Mouse (Mus musculus) hindbrain, postnatal 0 days (tissue): ENCODE measurements around the gene Fgf8. TPM values are rescaled to one million over a fixed set of nuclear protein-coding genes. Genes with fewer than 3 reads are reported as not detected.
A peak's percentile ranks its signal among the peaks of the same experiment; 100 is the strongest.

Source experiments
- ATAC-seq: fragments of 200-750 bp; cut with Nextera tagmentation; 2 replicates; pipeline ENCODE4 v1.8.0; 2017; ENCODE audit warnings: mild to moderate bottlenecking, moderate TSS enrichment, moderate library complexity
- DNase-seq: peaks from one replicate; pipeline ENCODE4 v3.0.0-alpha.2; 2015; ENCODE audit warnings: low spot score
- H3K27ac ChIP-seq: fragments of 300-500 bp; sonication (generic); 2 replicates; pipeline ENCODE4 v1.5.1; 2014; ENCODE audit warnings: mild to moderate bottlenecking
- H3K27me3 ChIP-seq: fragments of 300-500 bp; sonication (generic); 2 replicates; pipeline ENCODE4 v1.6.1; 2014; ENCODE audit warnings: low read length, mixed read lengths; ENCODE audit not compliant: insufficient read depth
- H3K36me3 ChIP-seq: fragments of 300-500 bp; sonication (generic); 2 replicates; pipeline ENCODE4 v1.6.1; 2014; ENCODE audit warnings: low read length, mixed read lengths; ENCODE audit not compliant: insufficient read depth
- H3K4me1 ChIP-seq: fragments of 300-500 bp; sonication (generic); 2 replicates; pipeline ENCODE4 v1.6.1; 2014; ENCODE audit warnings: antibody characterized with exemption, low read length, mixed read lengths; ENCODE audit not compliant: insufficient read depth
- H3K4me2 ChIP-seq: fragments of 300-500 bp; sonication (generic); 2 replicates; pipeline ENCODE4 v1.6.1; 2014; ENCODE audit warnings: low read depth, mild to moderate bottlenecking, low read length, moderate library complexity, mixed read lengths
- H3K4me3 ChIP-seq: fragments of 300-500 bp; sonication (generic); 2 replicates; pipeline ENCODE4 v1.5.1; 2014; ENCODE audit warnings: low read length
- H3K9ac ChIP-seq: fragments of 300-500 bp; sonication (generic); replicated peaks from 2 replicates; pipeline ENCODE4 v1.6.1; 2014; ENCODE audit warnings: mild to moderate bottlenecking, low read length, moderate library complexity, mixed read lengths
- H3K9me3 ChIP-seq: fragments of 300-500 bp; sonication (generic); 2 replicates; pipeline ENCODE4 v1.6.1; 2016; ENCODE audit warnings: low read length, mixed read lengths
- CTCF ChIP-seq: IDR thresholded peaks from 2 replicates; pipeline ENCODE4 v1.5.1; 2016; ENCODE audit warnings: antibody characterized with exemption, control low read depth, low read depth
- WGBS: fragments of 180-500 bp; shearing (Covaris S2); extraction: QIAGEN DNeasy Blood & Tissue Kit; methylation state at CpG from one replicate; pipeline ENCODE4 v1.1.7; 2014; 5-methylcytosine and 5-hydroxymethylcytosine counted together
- polyA plus RNA-seq: library from polyadenylated mRNA; unstranded; fragments of >200 nt; fragmentation: Nextera tagmentation; extraction: Ambion mirVana; gene quantifications from 2 replicates; pipeline ENCODE4 v1.2.1, GENCODE M21; 2015
- total RNA-seq: library from RNA; depleted of rRNA; stranded (reverse); fragments of >200 nt; gene quantifications from 2 replicates; pipeline ENCODE4 v1.2.3, GENCODE M21; 2014

The Fgf8 gene
- total and polyA plus RNA-seq, 2 experiments from 2014 or later, result 1.3 to 2.6 TPM

DNA sequence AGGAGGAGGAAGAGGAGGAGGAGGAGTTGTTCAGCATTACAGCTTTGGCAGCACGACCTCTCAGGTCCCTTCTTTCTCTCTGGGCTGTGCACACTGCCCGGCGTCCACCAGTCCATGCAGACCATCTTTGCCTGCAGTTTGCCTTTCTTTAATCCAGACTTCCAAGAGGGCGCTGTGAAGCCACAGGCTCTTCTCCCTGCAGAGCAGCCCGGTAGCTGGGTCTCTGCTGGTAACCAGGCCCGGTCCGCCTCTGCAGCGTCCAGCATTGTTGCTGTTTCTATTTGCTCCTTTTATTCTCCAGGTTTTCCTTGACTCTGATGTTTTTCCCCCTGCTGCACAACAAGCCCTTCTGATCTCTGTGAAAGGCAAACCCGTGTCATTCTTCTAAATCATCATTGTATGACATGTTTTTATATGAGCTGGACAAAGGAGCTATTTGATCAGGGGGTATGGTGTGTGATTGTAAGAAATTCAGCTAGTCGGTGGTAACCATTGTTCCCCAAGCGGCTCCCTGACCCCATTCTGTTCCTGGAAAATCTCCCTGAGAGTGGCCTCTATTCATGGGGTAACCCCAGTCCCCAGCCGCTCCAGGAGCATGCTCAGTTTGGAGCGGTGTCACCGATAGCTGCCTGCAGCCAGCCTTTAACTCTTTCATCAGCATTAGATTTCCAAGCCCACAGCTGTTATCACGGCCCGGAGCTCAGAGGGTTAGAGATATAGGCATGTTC lies 25.1 kb downstream of the Fgf8 start:
- peak overlapping the region; percentile 16 for H3K4me3 ChIP-seq
- H3K4me2 ChIP-seq, result peak overlapping the region; percentile 54
- H3K9ac ChIP-seq, result peak overlapping the region; percentile 31; the same call in 1 of the 2 replicates
- H3K4me1 ChIP-seq, result no peaks in the 10 kb centered on the region
- H3K36me3 ChIP-seq, result no peaks in the 10 kb centered on the region
- H3K27me3 ChIP-seq, result peaks cover 5% of the 10 kb centered on the region
- 4% methylated on average over 15 of the region's 16 CpGs for WGBS
- peak; percentile 72 for TF ChIP-seq CTCF
- ATAC-seq, result peak; percentile 86
- H3K27ac ChIP-seq, result peak overlapping the region; percentile 73
- DNase-seq, result peak; percentile 82
- H3K9me3 ChIP-seq, result no peaks in the 10 kb centered on the region

DNA sequence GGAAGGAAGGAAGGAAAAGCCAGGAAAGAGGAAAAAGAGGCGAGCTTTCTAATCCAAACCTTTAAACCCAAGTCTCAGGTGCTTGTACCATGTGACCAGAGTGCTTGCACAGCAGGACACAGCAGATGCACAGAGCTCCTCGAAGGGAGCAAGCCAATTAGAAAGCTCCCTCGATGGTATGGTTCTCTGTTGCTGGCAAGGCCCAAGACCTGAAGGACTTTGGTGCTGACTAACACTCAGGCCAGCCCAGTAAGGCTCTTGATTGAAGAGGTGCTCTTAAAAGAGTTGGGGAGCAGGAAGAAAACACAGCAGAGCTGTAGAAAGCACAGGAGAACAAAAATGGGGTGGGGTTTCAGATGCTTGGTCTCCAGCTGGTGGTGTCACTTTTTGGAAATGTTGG lies 34.0 kb downstream of the Fgf8 start:
- Histone ChIP-seq H3K4me1 (no peaks in the 10 kb centered on the region), H3K9me3 (no peaks in the 10 kb centered on the region), H3K9ac (no peak overlapping the region), H3K4me2 (no peak overlapping the region), H3K27ac (no peak overlapping the region), H3K36me3 (no peaks in the 10 kb centered on the region), H3K27me3 (no peaks in the 10 kb centered on the region), H3K4me3 (no peak overlapping the region)
- WGBS, result 67% methylated on average over 3 of the region's 3 CpGs
- DNase-seq (no peak), ATAC-seq (no peak)
- TF ChIP-seq CTCF, result no peak

DNA sequence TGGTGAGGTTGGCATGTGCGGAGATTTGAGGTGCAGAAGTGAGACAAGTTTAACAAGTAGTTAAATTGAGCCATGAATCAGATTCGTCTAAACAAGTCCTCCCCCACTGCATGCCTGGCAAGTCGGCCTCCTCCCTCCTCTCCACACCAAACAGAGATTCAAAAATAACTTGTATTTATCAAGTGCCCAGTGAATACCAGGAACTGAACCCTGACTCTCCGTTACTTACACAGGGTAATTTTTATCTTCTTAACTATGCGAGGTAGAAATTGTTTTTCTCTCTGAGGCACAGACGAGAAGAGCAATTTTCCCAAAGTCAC lies 46.5 kb downstream of the Fgf8 start:
- Histone ChIP-seq H3K27ac (no peak overlapping the region), H3K9ac (no peak overlapping the region), H3K27me3 (no peaks in the 10 kb centered on the region), H3K4me1 (no peaks in the 10 kb centered on the region), H3K9me3 (no peaks in the 10 kb centered on the region), H3K36me3 (no peaks in the 10 kb centered on the region), H3K4me2 (no peak overlapping the region), H3K4me3 (no peak overlapping the region)
- 49% methylated on average over 6 of the region's 6 CpGs for WGBS
- DNase-seq (no peak), ATAC-seq (no peak)
- no peak for TF ChIP-seq CTCF

GRCm38 (mm10) chr19:45695496-45696280 lies 47.0 kb downstream of the Fgf8 start:
- no peaks in the 10 kb centered on the region for H3K36me3 ChIP-seq
- WGBS, result 21% methylated on average over 25 of the region's 25 CpGs
- DNase-seq (no peak), ATAC-seq (no peak)
- H3K27me3 ChIP-seq, result no peaks in the 10 kb centered on the region
- no peaks in the 10 kb centered on the region for H3K9me3 ChIP-seq
- H3K4me1 ChIP-seq, result no peaks in the 10 kb centered on the region
- H3K4me2 ChIP-seq, result no peak overlapping the region
- H3K9ac ChIP-seq, result no peak overlapping the region
- TF ChIP-seq CTCF, result no peak
- H3K27ac ChIP-seq, result no peak overlapping the region
- H3K4me3 ChIP-seq, result no peak overlapping the region

DNA sequence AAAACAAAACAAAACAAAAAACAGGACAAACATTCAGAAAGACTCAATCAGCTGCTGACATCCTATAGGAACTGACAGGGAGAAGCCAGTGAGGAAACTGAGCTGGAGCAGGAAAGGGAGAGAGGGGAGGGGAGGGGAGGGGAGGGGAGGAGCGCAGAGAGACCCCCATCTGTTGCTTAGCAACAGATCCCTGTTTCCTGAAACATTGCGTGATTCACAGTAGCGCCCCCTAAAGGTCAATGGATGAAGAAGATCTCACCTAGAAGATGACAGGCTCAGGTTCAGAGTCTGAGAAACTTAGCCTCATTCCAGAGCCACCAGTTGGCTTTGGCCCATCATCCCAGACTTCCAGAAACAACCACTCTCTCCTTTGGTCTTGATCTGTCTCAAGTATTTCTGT lies 48.7 kb downstream of the Fgf8 start:
- TF ChIP-seq CTCF, result no peak; the same call in 1 of the 2 replicates
- H3K4me3 ChIP-seq, result no peak overlapping the region
- no peak for ATAC-seq
- H3K9ac ChIP-seq, result no peak overlapping the region
- peak; percentile 52 for DNase-seq
- no peak overlapping the region for H3K4me2 ChIP-seq
- H3K36me3 ChIP-seq, result no peaks in the 10 kb centered on the region
- H3K4me1 ChIP-seq, result no peaks in the 10 kb centered on the region
- no peaks in the 10 kb centered on the region for H3K27me3 ChIP-seq
- H3K27ac ChIP-seq, result no peak overlapping the region
- 34% methylated on average over 3 of the region's 3 CpGs for WGBS
- no peaks in the 10 kb centered on the region for H3K9me3 ChIP-seq

GRCm38 (mm10) chr19:45692211-45692610 lies 50.5 kb downstream of the Fgf8 start:
- ATAC-seq (no peak), DNase-seq (no peak)
- Histone ChIP-seq H3K4me1 (no peaks in the 10 kb centered on the region), H3K4me2 (no peak overlapping the region), H3K36me3 (no peaks in the 10 kb centered on the region), H3K9me3 (no peaks in the 10 kb centered on the region), H3K9ac (no peak overlapping the region), H3K4me3 (no peak overlapping the region), H3K27me3 (no peaks in the 10 kb centered on the region; the same call in 1 of the 2 replicates), H3K27ac (no peak overlapping the region)
- no peak for TF ChIP-seq CTCF
- 92% methylated on average over 8 of the region's 8 CpGs for WGBS

- Histone ChIP-seq H3K9ac (no peak overlapping the region), H3K27ac (no peak overlapping the region), H3K36me3 (no peaks in the 10 kb centered on the region), H3K27me3 (no peaks in the 10 kb centered on the region; the same call in 1 of the 2 replicates), H3K9me3 (no peaks in the 10 kb centered on the region), H3K4me1 (no peaks in the 10 kb centered on the region), H3K4me3 (no peak overlapping the region), H3K4me2 (no peak overlapping the region)
- WGBS, result 65% methylated on average over 8 of the region's 8 CpGs
- DNase-seq (no peak), ATAC-seq (no peak)
- TF ChIP-seq CTCF, result no peak
Observed at GRCm38 (mm10) chr19:45691001-45691535, 51.6 kb downstream of the Fgf8 start.
